Mouse (Mus musculus) bone marrow, adult 2 months (tissue): ENCODE results near the gene Fam120c.

Experiments
- CTCF ChIP-seq: fragments of 200-500 bp; IDR thresholded peaks from 2 replicates; pipeline ENCODE4 v1.5.1; 2011; ENCODE audit warnings: low read length, control low read depth; ENCODE audit not compliant: control insufficient read depth, insufficient read depth
- POLR2A ChIP-seq: fragments of 200-500 bp; IDR thresholded peaks from 2 replicates; pipeline ENCODE4 v1.6.1; 2011; ENCODE audit warnings: low read depth, mild to moderate bottlenecking, control low read depth, low read length, borderline replicate concordance; ENCODE audit not compliant: control insufficient read depth

DNA sequence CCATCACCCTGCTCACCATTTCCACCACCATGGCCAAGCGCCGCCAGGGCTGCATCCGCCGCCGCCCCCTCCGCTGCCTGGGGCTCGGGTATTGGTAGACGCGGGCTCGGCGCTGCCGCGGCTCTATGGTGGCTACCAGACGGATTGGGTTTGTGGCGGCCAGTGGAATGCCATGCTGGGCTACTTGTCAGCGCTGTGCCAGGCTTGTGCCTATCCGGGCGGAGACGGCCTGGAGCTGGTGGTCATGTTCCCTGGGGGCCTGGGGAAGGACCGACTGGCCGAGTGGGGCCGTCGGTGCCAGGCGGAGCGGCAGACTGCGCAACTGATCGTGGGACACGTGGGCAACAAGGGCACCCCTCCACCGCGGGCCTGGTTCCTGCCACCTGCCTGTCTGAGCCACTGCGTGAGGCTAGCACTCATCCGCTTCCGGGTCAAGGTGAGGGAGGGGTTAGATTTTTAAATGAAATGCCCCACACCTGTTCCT lies 568 bp downstream of the Fam120c start:
- TF ChIP-seq CTCF (no peak), POLR2A (no peak)
